Mouse (Mus musculus) frontal cortex, postnatal 10 days (tissue): ENCODE results near the gene 4930555G01Rik.
"Not testable (repeated sequence)": the region's sequence is repeated elsewhere in the genome, so short reads cannot be mapped to it uniquely, and the experiment has no call there.

Experiments used
- DNase-seq, 2 experiments: peaks; one replicate each; pipeline ENCODE4 v3.0.0; 2022; ENCODE audit warnings: low spot score in 2 of 2, mixed read lengths in 1 of 2

The 4930555G01Rik gene

GRCm38 (mm10) chr14:5050329-5050728 is at the start of gene 4930555G01Rik:
Gene 4930555G01Rik, plus strand, starts transcription at chr14:5050629.
- not testable (repeated sequence) for DNase-seq

GRCm38 (mm10) chr14:5015591-5015990 is 34.8 kb upstream of the 4930555G01Rik start, which contains the start of gene Gm3298:
Gene Gm3298, plus strand, starts transcription at chr14:5015891.
- not testable (repeated sequence) for DNase-seq

GRCm38 (mm10) chr14:5070611-5071490 is 20.4 kb downstream of the 4930555G01Rik start, which contains the start of gene Gm8281:
Gene Gm8281, plus strand, starts transcription at chr14:5071040.
- peak in 1 of 2 experiments; percentile 4 for DNase-seq
